Mouse (Mus musculus) spleen, adult 2 months (tissue): ENCODE results near the gene Naa10. TPM values are rescaled to one million over a fixed set of nuclear protein-coding genes. Genes with fewer than 3 reads are reported as not detected.

ENCODE experiments used
- DNase-seq, 2 experiments: peaks; one replicate each; pipeline versions ENCODE4 v3.0.0 to v3.0.0-alpha.2; 2012 to 2021; ENCODE audit warnings: low spot score in 2 of 2, low read depth in 1 of 2
- H3K27ac ChIP-seq: fragments of 200-500 bp; 2 replicates; pipeline ENCODE4 v1.5.1; 2012; ENCODE audit warnings: low read length, inconsistent platforms; ENCODE audit not compliant: insufficient read depth
- H3K27me3 ChIP-seq: fragments of 200-500 bp; 2 replicates; pipeline ENCODE4 v1.6.1; 2012; ENCODE audit warnings: mild to moderate bottlenecking, moderate library complexity, low read length, inconsistent platforms; ENCODE audit not compliant: control insufficient read depth, insufficient read depth
- H3K36me3 ChIP-seq: fragments of 200-500 bp; 2 replicates; pipeline ENCODE4 v1.6.1; 2012; ENCODE audit warnings: mild to moderate bottlenecking, low read length, inconsistent platforms; ENCODE audit not compliant: control insufficient read depth, insufficient read depth
- H3K4me1 ChIP-seq: fragments of 200-500 bp; 2 replicates; pipeline ENCODE4 v1.6.1; 2011; ENCODE audit warnings: inconsistent platforms; ENCODE audit not compliant: control insufficient read depth, insufficient read depth, insufficient read length
- H3K4me3 ChIP-seq: fragments of 200-500 bp; 2 replicates; pipeline ENCODE4 v1.5.1; 2011; ENCODE audit warnings: mild to moderate bottlenecking, inconsistent platforms; ENCODE audit not compliant: insufficient read depth, insufficient read length; ENCODE audit errors: extremely low read depth
- CTCF ChIP-seq: fragments of 200-500 bp; IDR thresholded peaks from 2 replicates; pipeline ENCODE4 v1.5.1; 2011; ENCODE audit warnings: mild to moderate bottlenecking, inconsistent platforms; ENCODE audit not compliant: insufficient read depth, insufficient read length, insufficient replicate concordance; ENCODE audit errors: extremely low read depth
- POLR2A ChIP-seq: fragments of 200-500 bp; IDR thresholded peaks from 2 replicates; pipeline ENCODE4 v1.6.1; 2011; ENCODE audit warnings: low read depth, low read length, inconsistent platforms
- WGBS: fragments of 180-500 bp; shearing (Covaris S2); methylation state at CpG from one replicate; pipeline ENCODE4 v1.1.7; 2018; 5-methylcytosine and 5-hydroxymethylcytosine counted together
- polyA plus RNA-seq: library from polyadenylated mRNA; depleted of rRNA; stranded (reverse); fragments of >200 nt; gene quantifications from 2 replicates; pipeline ENCODE4 v1.2.3, GENCODE M21; 2012

Naa10 gene
- polyA plus RNA-seq, 1 experiment = 36.8 TPM

GRCm38 (mm10) chrX:73942294-73942693 lies 20.6 kb upstream of the Naa10 start:
- Histone ChIP-seq H3K27ac (no peak overlapping the region), H3K4me1 (no peaks in the 10 kb centered on the region), H3K27me3 (no peaks in the 10 kb centered on the region), H3K4me3 (no peak overlapping the region), H3K36me3 (peaks cover 14% of the 10 kb centered on the region)
- TF ChIP-seq POLR2A (no peak), CTCF (no peak)
- WGBS = 83% methylated on average over 2 of the region's 2 CpGs
- DNase-seq = no peak

DNA sequence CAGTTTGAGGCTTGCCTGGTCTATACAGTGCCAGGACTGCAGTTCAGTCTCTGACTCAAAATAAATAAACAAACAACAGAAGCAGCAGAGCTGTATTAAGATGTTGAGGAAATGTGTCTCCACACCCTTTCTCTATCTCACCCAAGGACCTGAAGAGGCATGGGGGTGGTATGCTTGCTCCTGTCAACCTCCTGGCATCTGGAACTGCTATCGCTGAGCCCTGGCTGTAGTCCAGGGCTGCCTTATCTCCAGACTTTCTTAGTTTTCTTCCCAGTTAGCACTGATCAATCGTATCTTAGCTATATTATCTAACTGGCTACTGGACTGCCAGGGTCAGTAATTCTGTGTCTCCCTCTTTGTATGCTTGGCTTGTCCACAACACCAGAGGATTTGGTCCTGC lies 20.1 kb upstream of the Naa10 start:
- TF ChIP-seq POLR2A (no peak), CTCF (no peak)
- Histone ChIP-seq H3K4me1 (no peaks in the 10 kb centered on the region), H3K36me3 (peaks cover 14% of the 10 kb centered on the region), H3K27ac (no peak overlapping the region), H3K4me3 (no peak overlapping the region), H3K27me3 (no peaks in the 10 kb centered on the region)
- DNase-seq = no peak
- WGBS = 77% methylated on average over 2 of the region's 2 CpGs

GRCm38 (mm10) chrX:73931871-73932270 lies 10.1 kb upstream of the Naa10 start:
- Histone ChIP-seq H3K4me3 (no peak overlapping the region), H3K27me3 (no peaks in the 10 kb centered on the region), H3K27ac (no peak overlapping the region), H3K4me1 (no peaks in the 10 kb centered on the region), H3K36me3 (no peaks in the 10 kb centered on the region)
- no peak for DNase-seq
- no peak for TF ChIP-seq POLR2A
- no peak for TF ChIP-seq CTCF
- WGBS = 76% methylated on average over 2 of the region's 2 CpGs

DNA sequence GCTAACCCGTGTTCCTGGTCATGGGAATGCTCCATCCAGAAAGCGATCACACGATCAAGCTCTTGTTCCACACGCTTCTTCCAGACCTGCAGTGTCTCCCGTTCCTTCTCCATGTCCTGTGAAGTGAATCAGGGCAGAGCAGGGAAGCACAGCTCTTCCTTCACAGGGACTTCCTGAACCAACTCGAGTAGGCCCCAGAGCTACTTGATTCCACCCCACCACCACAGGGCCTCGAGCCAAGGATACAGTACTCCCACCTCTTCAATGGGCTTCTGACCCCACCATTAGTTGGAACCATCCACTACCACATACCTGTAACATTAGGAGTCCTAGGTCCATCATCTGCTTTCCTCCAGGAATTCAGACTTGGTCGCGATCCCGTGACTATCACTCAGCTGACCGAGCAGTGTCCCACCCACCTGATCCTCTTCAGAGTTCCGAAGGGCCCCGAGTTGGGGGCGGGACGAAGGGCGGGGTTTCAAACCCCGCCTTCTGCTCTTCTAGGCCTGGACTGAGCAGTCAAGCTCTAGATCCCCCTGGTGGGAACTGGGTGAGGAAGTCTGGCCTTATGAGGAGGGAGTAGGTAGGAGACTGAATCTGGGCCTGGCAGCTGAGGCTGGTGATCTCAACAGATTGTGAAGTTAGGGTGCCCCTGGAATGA lies 8.8 kb upstream of the Naa10 start, which contains the start of gene Renbp:
Gene Renbp (minus strand): TSS at position 449 of the 661 bp plus-strand sequence.
- H3K4me1 ChIP-seq = no peaks in the 10 kb centered on the region
- DNase-seq = peak; percentile 53 to 56
- H3K27ac ChIP-seq = no peak within 1 kb of the TSS
- TF ChIP-seq CTCF (no peak), POLR2A (no peak)
- H3K36me3 ChIP-seq = peaks cover 3% of the 10 kb centered on the region
- H3K27me3 ChIP-seq = no peaks in the 10 kb centered on the region
- peak within 1 kb of the TSS; percentile 36; the same call in 1 of the 2 replicates for H3K4me3 ChIP-seq
- WGBS = 47% methylated on average over 17 of the region's 17 CpGs

GRCm38 (mm10) chrX:73922550-73922882 lies 772 bp upstream of the Naa10 start:
- H3K4me3 ChIP-seq = peak overlapping the region; percentile 76
- no peak for DNase-seq
- 55% methylated on average over 8 of the region's 8 CpGs for WGBS
- H3K4me1 ChIP-seq = no peaks in the 10 kb centered on the region
- no peaks in the 10 kb centered on the region for H3K27me3 ChIP-seq
- H3K27ac ChIP-seq = peak overlapping the region; percentile 79
- TF ChIP-seq CTCF (no peak), POLR2A (no peak)
- H3K36me3 ChIP-seq = peaks cover 4% of the 10 kb centered on the region

DNA sequence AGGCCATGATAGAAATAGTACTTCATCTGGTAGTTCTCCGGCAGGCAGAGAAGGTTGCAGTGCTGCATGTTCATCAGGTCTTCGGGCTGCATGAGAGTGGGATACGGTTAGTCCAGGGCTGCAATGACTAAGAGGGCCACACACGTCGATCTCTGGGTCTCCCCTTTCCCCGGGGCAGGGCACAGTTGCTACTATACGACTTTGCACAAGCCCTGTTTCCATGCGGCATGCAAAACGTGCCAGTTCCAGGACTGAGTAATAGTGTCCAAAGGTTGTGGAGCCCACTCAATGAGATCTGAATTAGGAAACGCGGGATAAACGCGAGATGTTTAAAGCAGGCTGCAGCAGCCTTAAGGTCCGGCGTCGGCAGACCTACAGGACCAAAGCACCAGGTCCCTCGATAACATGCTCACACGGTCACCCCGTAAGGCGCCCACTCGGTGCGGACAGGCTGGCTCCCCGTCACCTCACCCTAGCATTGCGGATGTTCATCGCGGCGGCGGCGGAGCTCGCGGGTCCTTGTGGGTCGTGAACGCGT lies 390 bp downstream of the Naa10 start:
- Histone ChIP-seq H3K36me3 (peaks cover 6% of the 10 kb centered on the region), H3K4me1 (no peaks in the 10 kb centered on the region), H3K4me3 (peak overlapping the region; percentile 87), H3K27ac (peak overlapping the region; percentile 75), H3K27me3 (no peaks in the 10 kb centered on the region)
- TF ChIP-seq POLR2A (no peak), CTCF (no peak)
- WGBS = 27% methylated on average over 34 of the region's 34 CpGs
- DNase-seq = no peak

DNA sequence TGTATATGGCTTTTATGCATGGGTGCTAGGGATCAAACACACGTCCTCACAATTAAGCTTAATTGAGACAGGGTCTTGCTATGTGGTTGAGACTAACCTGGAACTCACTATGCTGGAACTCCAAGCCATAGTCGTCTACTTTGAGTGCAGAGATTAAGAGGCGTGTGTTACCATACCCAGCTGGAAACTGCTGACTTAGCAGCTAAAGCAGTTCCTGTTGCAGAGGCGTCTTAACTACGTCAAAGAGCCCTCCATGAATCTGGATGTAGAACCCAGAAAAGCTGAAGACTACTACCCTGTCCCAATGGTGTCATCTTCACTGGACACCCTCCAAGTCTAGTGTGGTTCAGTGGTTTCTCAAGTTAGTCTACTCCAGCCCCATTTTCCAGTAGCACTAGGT lies 3.1 kb downstream of the Naa10 start:
- TF ChIP-seq CTCF = no peak
- no peak for TF ChIP-seq POLR2A
- no peak overlapping the region for H3K27ac ChIP-seq
- peaks cover 3% of the 10 kb centered on the region; the same call in 1 of the 2 replicates for H3K36me3 ChIP-seq
- no peak for DNase-seq
- H3K27me3 ChIP-seq = no peaks in the 10 kb centered on the region
- WGBS = 84% methylated on average over 5 of the region's 5 CpGs
- no peak overlapping the region for H3K4me3 ChIP-seq
- peaks cover 3% of the 10 kb centered on the region; the same call in 1 of the 2 replicates for H3K4me1 ChIP-seq
